Mouse (Mus musculus): Measurements from ENCODE around the gene Wbp1. TPM values are rescaled to one million over a fixed set of nuclear protein-coding genes. Genes with fewer than 3 reads are reported as not detected.
A peak's percentile ranks its signal among the peaks of the same experiment; 100 is the strongest.

The Wbp1 gene
- total and polyA plus RNA-seq, 3 experiments = 70.4 to 152 (median 74.6) TPM

DNA sequence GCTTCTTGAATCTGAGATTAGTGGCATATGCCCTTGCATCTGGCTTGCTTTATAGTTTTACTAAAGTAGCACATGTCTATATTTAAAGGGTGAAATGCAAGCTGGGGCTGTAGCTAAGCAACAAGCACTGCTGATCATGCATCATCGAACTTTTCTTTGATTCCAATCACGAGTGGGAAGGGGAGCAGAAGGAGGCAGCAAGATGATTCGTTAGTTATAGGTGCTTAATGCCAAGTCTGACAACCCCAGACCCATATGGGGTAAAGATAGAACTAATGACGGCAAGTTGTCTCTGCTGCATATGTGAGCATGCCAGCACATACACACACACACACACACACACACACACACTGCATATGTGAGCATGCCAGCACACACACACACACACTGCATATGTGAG is 17.2 kb downstream of the Wbp1 start:
- Histone ChIP-seq H3K36me3 (ENCODE audit: control insufficient read depth, insufficient read depth, low read length) (no peaks in the 10 kb centered on the region), H3K27me3 (ENCODE audit: control insufficient read depth, insufficient read depth, low read length) (no peaks in the 10 kb centered on the region), H3K27ac (no peak overlapping the region), H3K9ac (ENCODE audit: low read depth, low read length) (no peak overlapping the region), H3K79me2 (replicated peaks; ENCODE audit: control insufficient read depth, insufficient read depth, low read length) (no peaks in the 10 kb centered on the region; the same call in 1 of the 2 replicates), H3K4me1 (ENCODE audit: control insufficient read depth, insufficient read depth, low read length) (peaks cover 4% of the 10 kb centered on the region), H3K4me3 (no peak overlapping the region)
- intact Hi-C loops (cut with DNase I) = loop anchor here (10.0 kb wide), 1 partner anchor 161 kb away; no protein-coding TSS in a partner anchor
- WGBS = 88% methylated on average over 4 of the region's 4 CpGs
- no peak for DNase-seq
- TF ChIP-seq POLR2A (IDR thresholded peaks at IDR 0.05; ENCODE audit: insufficient read depth, low read depth, low read length) (no peak), CTCF (IDR thresholded peaks at IDR 0.05) (no peak), EP300 (IDR thresholded peaks at IDR 0.05; ENCODE audit: insufficient read depth, low read depth, low read length) (no peak)

DNA sequence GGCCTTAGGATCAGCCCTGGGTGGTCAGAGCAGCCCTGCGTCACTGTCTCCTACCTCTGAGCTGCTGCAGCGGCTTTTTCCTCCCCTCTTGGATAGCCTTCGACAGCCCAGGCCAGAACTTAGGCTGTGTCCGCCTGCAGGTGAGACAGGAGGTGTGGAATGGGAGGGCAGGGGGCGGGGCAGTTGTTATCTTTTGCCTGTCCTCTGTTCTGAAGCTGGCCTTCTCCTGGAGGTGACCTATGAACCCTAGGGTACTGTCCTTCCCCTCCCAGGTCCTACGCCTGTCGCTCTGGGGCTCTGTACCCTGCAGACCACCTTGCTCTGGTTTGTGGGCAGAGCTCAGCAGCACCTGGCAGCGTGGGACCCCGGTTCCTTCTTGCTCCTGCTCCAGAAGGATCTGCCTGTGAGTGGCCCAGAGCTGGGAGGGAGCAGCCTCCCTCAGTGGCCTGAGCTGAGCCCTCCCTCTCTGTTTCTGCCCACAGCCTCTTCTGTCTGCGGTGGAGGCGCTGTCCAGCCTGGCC is 18.2 kb downstream of the Wbp1 start:
- intact Hi-C loops (cut with DNase I) = loop anchor here (10.0 kb wide), 1 partner anchor 162 kb away; no protein-coding TSS in a partner anchor
- Histone ChIP-seq H3K9ac (ENCODE audit: low read depth, low read length) (no peak overlapping the region), H3K27me3 (ENCODE audit: control insufficient read depth, insufficient read depth, low read length) (no peaks in the 10 kb centered on the region), H3K4me1 (ENCODE audit: control insufficient read depth, insufficient read depth, low read length) (peaks cover 4% of the 10 kb centered on the region), H3K79me2 (replicated peaks; ENCODE audit: control insufficient read depth, insufficient read depth, low read length) (no peaks in the 10 kb centered on the region), H3K27ac (no peak overlapping the region), H3K36me3 (ENCODE audit: control insufficient read depth, insufficient read depth, low read length) (no peaks in the 10 kb centered on the region), H3K4me3 (no peak overlapping the region)
- DNase-seq = no peak
- TF ChIP-seq POLR2A (IDR thresholded peaks at IDR 0.05; ENCODE audit: insufficient read depth, low read depth, low read length) (no peak), EP300 (IDR thresholded peaks at IDR 0.05; ENCODE audit: insufficient read depth, low read depth, low read length) (no peak), CTCF (IDR thresholded peaks at IDR 0.05) (no peak)
- WGBS = 69% methylated on average over 11 of the region's 11 CpGs

DNA sequence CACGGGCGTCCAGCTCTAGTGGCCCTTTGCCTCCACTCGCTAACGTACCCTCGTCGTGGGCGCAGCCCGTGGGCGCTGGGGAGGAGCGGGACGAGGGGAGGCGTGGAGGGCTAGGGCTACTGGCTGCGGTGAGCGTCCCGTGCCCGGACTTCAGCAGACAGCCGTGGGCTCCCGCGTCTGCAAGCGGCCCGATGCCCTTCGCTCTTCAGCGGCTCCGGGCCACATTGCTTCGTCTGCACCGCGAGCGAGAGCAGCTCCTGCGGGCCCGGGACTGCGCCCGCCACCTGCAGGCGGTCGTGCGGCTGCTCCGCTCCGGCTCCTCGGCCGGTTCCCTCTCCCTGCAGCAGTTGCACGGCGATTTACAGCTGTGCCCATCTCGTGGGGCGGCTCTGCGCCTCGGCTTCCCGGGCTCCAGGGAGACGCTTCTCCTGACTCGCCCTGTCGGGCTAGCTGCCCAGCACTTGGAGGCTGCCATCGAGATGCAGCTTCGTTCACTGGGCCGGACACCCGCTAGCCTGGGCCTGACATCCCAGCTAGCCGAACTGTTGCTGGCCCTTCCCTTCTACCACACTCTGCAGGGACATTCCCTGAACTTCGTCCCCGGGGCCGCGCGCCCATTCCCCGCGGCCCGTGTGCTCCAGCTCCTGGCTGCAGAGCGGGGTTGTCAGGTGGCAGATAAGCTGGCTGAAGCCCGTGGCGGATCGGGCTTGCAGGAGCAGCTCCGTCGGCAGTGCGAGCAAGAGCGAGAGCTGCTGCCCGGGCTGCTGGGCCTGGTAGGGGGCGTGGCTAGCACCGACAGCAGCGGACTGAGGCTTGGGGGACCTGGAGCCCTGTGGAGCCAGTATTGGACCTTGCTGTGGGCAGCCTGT is 19.4 kb downstream of the Wbp1 start:
- Histone ChIP-seq H3K79me2 (replicated peaks; ENCODE audit: control insufficient read depth, insufficient read depth, low read length) (no peaks in the 10 kb centered on the region), H3K27ac (peak overlapping the region; percentile 89), H3K27me3 (ENCODE audit: control insufficient read depth, insufficient read depth, low read length) (no peaks in the 10 kb centered on the region), H3K4me3 (peak overlapping the region; percentile 72), H3K4me1 (ENCODE audit: control insufficient read depth, insufficient read depth, low read length) (peaks cover 4% of the 10 kb centered on the region), H3K36me3 (ENCODE audit: control insufficient read depth, insufficient read depth, low read length) (no peaks in the 10 kb centered on the region), H3K9ac (ENCODE audit: low read depth, low read length) (peak overlapping the region; percentile 91)
- peak; percentile 79 to 80 for DNase-seq
- no peak for TF ChIP-seq POLR2A (IDR thresholded peaks at IDR 0.05; ENCODE audit: insufficient read depth, low read depth, low read length)
- TF ChIP-seq CTCF (IDR thresholded peaks at IDR 0.05) = peak; percentile 66
- TF ChIP-seq EP300 (IDR thresholded peaks at IDR 0.05; ENCODE audit: insufficient read depth, low read depth, low read length) = no peak
- intact Hi-C loops (cut with DNase I) = loop anchor here (1.0 to 10.0 kb wide), 2 partner anchors 106 to 163 kb away; no protein-coding TSS in a partner anchor
- WGBS = under 1% methylated on average over 74 of the region's 74 CpGs

DNA sequence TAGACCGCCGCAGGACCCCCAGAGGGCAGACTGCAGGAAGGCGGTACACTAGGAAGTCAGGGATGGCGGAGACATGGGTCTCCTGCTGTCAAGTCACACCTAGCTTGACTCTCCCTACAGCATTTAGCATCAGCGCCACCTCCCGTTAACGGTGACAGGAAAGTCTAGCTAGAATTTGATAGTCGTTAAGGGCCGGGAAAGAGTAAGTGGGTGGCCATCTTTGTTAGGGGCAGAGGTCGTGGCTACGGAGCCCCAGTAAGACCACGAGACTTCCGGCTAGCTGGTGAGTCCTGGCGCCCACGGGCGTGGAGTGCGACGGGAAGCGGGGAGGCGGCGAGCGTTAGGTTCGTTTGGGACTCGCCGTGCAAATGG is 20.1 kb downstream of the Wbp1 start, which contains the start of the genes Ccdc142 and Gm42688:
Gene Ccdc142, plus strand, starts transcription at position 286 of the 372 bp plus-strand sequence.
Gene Gm42688, plus strand, starts transcription at position 302 of the 372 bp plus-strand sequence.
- no peaks in the 10 kb centered on the region for H3K36me3 ChIP-seq (ENCODE audit: control insufficient read depth, insufficient read depth, low read length)
- DNase-seq = peak; percentile 89 to 92
- H3K4me1 ChIP-seq (ENCODE audit: control insufficient read depth, insufficient read depth, low read length) = peaks cover 4% of the 10 kb centered on the region
- no peaks in the 10 kb centered on the region for H3K27me3 ChIP-seq (ENCODE audit: control insufficient read depth, insufficient read depth, low read length)
- H3K9ac ChIP-seq (ENCODE audit: low read depth, low read length) = peak within 1 kb of the TSS; percentile 91
- intact Hi-C loops (cut with DNase I) = loop anchor here (1.0 to 10.0 kb wide), 2 partner anchors 105 to 163 kb away; no protein-coding TSS in a partner anchor
- WGBS = under 1% methylated on average over 25 of the region's 25 CpGs
- H3K27ac ChIP-seq = peak within 1 kb of the TSS; percentile 89
- TF ChIP-seq EP300 (IDR thresholded peaks at IDR 0.05; ENCODE audit: insufficient read depth, low read depth, low read length) (peak; percentile 64; the same call in 1 of the 2 replicates), CTCF (IDR thresholded peaks at IDR 0.05) (peak; percentile 68), POLR2A (IDR thresholded peaks at IDR 0.05; ENCODE audit: insufficient read depth, low read depth, low read length) (peak; percentile 68)
- peak within 1 kb of the TSS; percentile 72 for H3K4me3 ChIP-seq
- no peaks in the 10 kb centered on the region for H3K79me2 ChIP-seq (replicated peaks; ENCODE audit: control insufficient read depth, insufficient read depth, low read length)

DNA sequence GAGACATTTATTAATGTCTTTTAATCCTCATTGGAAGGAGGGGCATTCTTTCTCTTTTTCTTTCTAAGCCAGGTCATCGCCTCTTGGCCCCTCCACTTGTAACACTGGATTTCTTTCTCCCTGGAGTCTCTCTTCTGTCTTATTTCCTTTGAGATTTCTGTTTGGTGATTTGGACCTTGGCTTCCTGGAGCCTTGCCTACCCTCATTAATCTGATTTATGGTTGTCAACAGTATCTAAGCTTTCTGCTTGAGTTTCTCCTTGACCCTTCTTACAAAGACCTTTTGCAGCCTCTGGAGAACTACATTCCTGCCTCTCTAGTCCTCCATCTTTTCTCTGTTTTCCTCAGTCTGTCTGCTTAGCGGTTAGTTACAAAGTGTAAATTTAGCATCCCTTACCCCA is 22.9 kb downstream of the Wbp1 start:
- no peaks in the 10 kb centered on the region for H3K36me3 ChIP-seq (ENCODE audit: control insufficient read depth, insufficient read depth, low read length)
- 68% methylated on average over 2 of the region's 2 CpGs for WGBS
- no peak overlapping the region for H3K27ac ChIP-seq
- intact Hi-C loops (cut with DNase I) = no loop called here
- no peak overlapping the region for H3K9ac ChIP-seq (ENCODE audit: low read depth, low read length)
- no peak for TF ChIP-seq POLR2A (IDR thresholded peaks at IDR 0.05; ENCODE audit: insufficient read depth, low read depth, low read length)
- TF ChIP-seq CTCF (IDR thresholded peaks at IDR 0.05) = no peak
- no peak for TF ChIP-seq EP300 (IDR thresholded peaks at IDR 0.05; ENCODE audit: insufficient read depth, low read depth, low read length)
- no peak for DNase-seq
- H3K27me3 ChIP-seq (ENCODE audit: control insufficient read depth, insufficient read depth, low read length) = no peaks in the 10 kb centered on the region
- no peak overlapping the region for H3K4me3 ChIP-seq
- peaks cover 4% of the 10 kb centered on the region for H3K4me1 ChIP-seq (ENCODE audit: control insufficient read depth, insufficient read depth, low read length)
- H3K79me2 ChIP-seq (replicated peaks; ENCODE audit: control insufficient read depth, insufficient read depth, low read length) = no peaks in the 10 kb centered on the region

All from heart, adult 2 months (tissue).